Comparison of ENCODE assay signal across 27 mouse cellular contexts in the genomic region with DNA sequence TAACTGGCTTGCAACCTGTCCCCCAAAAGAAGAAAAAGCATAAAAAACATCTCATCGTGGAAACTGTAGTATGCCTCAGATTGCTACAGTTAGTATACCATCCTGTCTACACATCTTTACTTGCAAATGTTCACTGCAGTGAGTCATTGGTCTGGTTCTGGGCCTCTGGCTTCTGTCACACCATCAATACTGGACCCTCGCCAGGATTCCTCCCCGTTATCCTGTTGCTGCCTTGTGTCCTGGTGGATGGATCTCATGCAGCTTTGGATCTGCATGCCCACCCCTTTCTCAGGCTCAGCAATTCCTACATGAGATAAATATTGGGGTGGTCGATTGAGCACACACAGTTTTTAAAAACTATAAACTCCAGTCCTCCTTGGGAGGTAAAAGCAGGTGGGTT. TPM values are rescaled to one million over a fixed set of nuclear protein-coding genes. Genes with fewer than 3 reads are reported as not detected.
DNase-seq lines count a peak whose midpoint lies in the region; ATAC-seq lines count a peak whose summit lies in the region.
"Had no signal": no experiment of that assay in that cellular context is flagged by ENCODE, and none has a peak within 500 bp of the region (broad histone marks: within the 10 kb centered on the region; RNA-seq: fewer than 3 reads in every experiment).

No protein-coding gene starts in this region.

- no peak overlapping the region for H3K4me3 ChIP-seq in heart, embryonic 12.5 days
- no peak overlapping the region for H3K4me3 ChIP-seq in intestine, embryonic 14.5 days (ENCODE audit: low read depth, low read length)
- H3K4me3 ChIP-seq in intestine, embryonic 16.5 days (ENCODE audit: low read length): no peak overlapping the region
- H3K4me3 ChIP-seq: embryonic facial prominence, embryonic 15.5 days; hindbrain, embryonic 13.5 days; neural tube, embryonic 15.5 days had no signal

- peak; percentile 53 for ATAC-seq in heart, embryonic 12.5 days (ENCODE audit: insufficient number of reproducible peaks, low FRiP score)
- ATAC-seq in intestine, embryonic 14.5 days (replicated peaks; ENCODE audit: low FRiP score, low TSS enrichment, low read depth): no peak
- ATAC-seq in intestine, embryonic 16.5 days: no peak
- ATAC-seq: forebrain, embryonic 16.5 days; lung, postnatal 0 days; Patski had no signal

- WGBS in heart, embryonic 12.5 days: 26% methylated on average over 4 of the region's 4 CpGs
- WGBS in intestine, embryonic 14.5 days: 29% methylated on average over 4 of the region's 4 CpGs
- 51% methylated on average over 4 of the region's 4 CpGs for WGBS in intestine, embryonic 16.5 days

- H3K9ac ChIP-seq in heart, embryonic 12.5 days: no peak overlapping the region
- H3K9ac ChIP-seq in intestine, embryonic 14.5 days (ENCODE audit: low read length): no peak overlapping the region
- no peak overlapping the region for H3K9ac ChIP-seq in intestine, embryonic 16.5 days (ENCODE audit: low read depth, low read length)
- H3K9ac ChIP-seq: embryonic facial prominence, embryonic 15.5 days; hindbrain, embryonic 13.5 days; neural tube, embryonic 15.5 days had no signal

- no peaks in the 10 kb centered on the region for H3K9me3 ChIP-seq in heart, embryonic 12.5 days (replicated peaks)
- H3K9me3 ChIP-seq in intestine, embryonic 14.5 days (ENCODE audit: control insufficient read depth, low read length): no peaks in the 10 kb centered on the region
- H3K9me3 ChIP-seq in intestine, embryonic 16.5 days (ENCODE audit: control insufficient read depth, low read length): no peaks in the 10 kb centered on the region; the same call in 1 of the 2 replicates
- H3K9me3 ChIP-seq: embryonic facial prominence, embryonic 15.5 days; hindbrain, embryonic 13.5 days; neural tube, embryonic 15.5 days had no signal

- intact Hi-C loops in heart, postnatal 14 days (cut with DNase I): no loop called here

- H3K36me3 ChIP-seq in heart, embryonic 12.5 days: peaks cover 24% of the 10 kb centered on the region
- peaks cover 26% of the 10 kb centered on the region for H3K36me3 ChIP-seq in intestine, embryonic 14.5 days (ENCODE audit: control insufficient read depth, insufficient read depth, low read length)
- peaks cover 4% of the 10 kb centered on the region; the same call in 1 of the 2 replicates for H3K36me3 ChIP-seq in intestine, embryonic 16.5 days (ENCODE audit: control insufficient read depth, insufficient read depth, low read length)

- H3K27ac ChIP-seq in heart, embryonic 12.5 days (ENCODE audit: poor library complexity, severe bottlenecking): peak overlapping the region; percentile 48
- peak overlapping the region; percentile 76 for H3K27ac ChIP-seq in intestine, embryonic 14.5 days (ENCODE audit: low read depth)
- no peak overlapping the region for H3K27ac ChIP-seq in intestine, embryonic 16.5 days (ENCODE audit: low read length)
- H3K27ac ChIP-seq: embryonic facial prominence, embryonic 15.5 days; hindbrain, embryonic 13.5 days; neural tube, embryonic 15.5 days had no signal

- H3K27me3 ChIP-seq in heart, embryonic 12.5 days (replicated peaks): no peaks in the 10 kb centered on the region
- H3K27me3 ChIP-seq in intestine, embryonic 14.5 days (replicated peaks; ENCODE audit: control insufficient read depth, insufficient read depth, low read length): no peaks in the 10 kb centered on the region
- H3K27me3 ChIP-seq in intestine, embryonic 16.5 days (replicated peaks; ENCODE audit: control insufficient read depth, insufficient read depth, low read length): no peaks in the 10 kb centered on the region
- H3K27me3 ChIP-seq: embryonic facial prominence, embryonic 15.5 days; hindbrain, embryonic 13.5 days; neural tube, embryonic 15.5 days; Patski had no signal

- peaks cover 64% of the 10 kb centered on the region for H3K4me1 ChIP-seq in heart, embryonic 12.5 days (replicated peaks)
- peaks cover 38% of the 10 kb centered on the region for H3K4me1 ChIP-seq in intestine, embryonic 14.5 days (replicated peaks; ENCODE audit: control insufficient read depth, insufficient read depth, low read length)
- H3K4me1 ChIP-seq in intestine, embryonic 16.5 days (ENCODE audit: control insufficient read depth, insufficient read depth, low read length): peaks cover 12% of the 10 kb centered on the region
- H3K4me1 ChIP-seq: hindbrain, embryonic 13.5 days; neural tube, embryonic 15.5 days had no signal

- no peak overlapping the region for H3K4me2 ChIP-seq in heart, embryonic 12.5 days
- no peak overlapping the region for H3K4me2 ChIP-seq in intestine, embryonic 14.5 days (ENCODE audit: low read length)
- no peak overlapping the region for H3K4me2 ChIP-seq in intestine, embryonic 16.5 days (ENCODE audit: low read depth, low read length)
- H3K4me2 ChIP-seq: embryonic facial prominence, embryonic 15.5 days; hindbrain, embryonic 13.5 days; midbrain, embryonic 11.5 days; neural tube, embryonic 15.5 days had no signal

- peak; percentile 51 for DNase-seq in adrenal gland, postnatal 10 days
- DNase-seq in adrenal gland, adult 8-10 months: no peak
- DNase-seq in heart, postnatal 14 days: no peak
- DNase-seq in intestine, embryonic 14.5 days (ENCODE audit: low spot score): peak; percentile 79
- DNase-seq in Muller cell, postnatal 12 days (ENCODE audit: inconsistent ontology term): peak; percentile 75
- DNase-seq: adrenal gland, adult 2 months; cerebellum, adult 9-10 months; gastrocnemius, postnatal 14 days; kidney, adult 9 months; kidney, postnatal 14 days; layer of hippocampus, postnatal 36 days; right cerebral cortex, adult 18-20 months; right cerebral cortex, postnatal 4 days; thymus, adult 18-20 months; thymus, postnatal 36 days had no signal

RNA-seq across cellular contexts. Expression of a gene that starts 6.7 kb away (rescaled TPM):
- under 1 TPM in 1 of 2 experiments, not detected in 1; 0.24 TPM for total RNA-seq in adrenal gland, postnatal 10 days (2021)
- total RNA-seq in adrenal gland, adult 8-10 months (2022): not detected
- polyA plus RNA-seq in heart, embryonic 12.5 days (2016; fragmentation: Nextera tagmentation; extraction: Ambion mirVana): 0.37 and 0.41 TPM in 2 replicates
- not detected for total RNA-seq in heart, postnatal 14 days (2021)
- polyA plus RNA-seq in intestine, embryonic 14.5 days (2014; fragmentation: Nextera tagmentation; extraction: Ambion mirVana): 9.1 and 10.7 TPM in 2 replicates
- polyA plus RNA-seq in intestine, embryonic 16.5 days (2015; fragmentation: Nextera tagmentation; extraction: Ambion mirVana): 2.6 and 2.7 TPM in 2 replicates
- total RNA-seq: adrenal gland, adult 2 months; gastrocnemius, postnatal 14 days; layer of hippocampus, adult 8-10 months; layer of hippocampus, postnatal 36 days; left cerebral cortex, postnatal 10 days; liver, adult 2 months had no signal
- polyA plus RNA-seq: embryonic facial prominence, embryonic 15.5 days; midbrain, embryonic 11.5 days; neural tube, embryonic 15.5 days had no signal

RNA-seq across cellular contexts. Expression of a gene that starts 12.9 kb away (rescaled TPM):
- 100 to 1,000 TPM; 151 to 159 TPM for total RNA-seq in adrenal gland, postnatal 10 days (2021)
- 100 to 1,000 TPM; 174 to 226 (median 192) TPM for total RNA-seq in adrenal gland, adult 8-10 months (2022)
- 169 and 171 TPM in 2 replicates for polyA plus RNA-seq in heart, embryonic 12.5 days (2016; fragmentation: Nextera tagmentation; extraction: Ambion mirVana)
- 10 to 100 TPM; 95.5 to 98.9 TPM for total RNA-seq in heart, postnatal 14 days (2021)
- 252 and 269 TPM in 2 replicates for polyA plus RNA-seq in intestine, embryonic 14.5 days (2014; fragmentation: Nextera tagmentation; extraction: Ambion mirVana)
- polyA plus RNA-seq in intestine, embryonic 16.5 days (2015; fragmentation: Nextera tagmentation; extraction: Ambion mirVana): 246 and 256 TPM in 2 replicates

RNA-seq across cellular contexts. Expression of a gene that starts 13.1 kb away (rescaled TPM):
- 100 to 1,000 TPM; 116 to 139 TPM for total RNA-seq in adrenal gland, postnatal 10 days (2021)
- total RNA-seq in adrenal gland, adult 8-10 months (2022): 10 to 100 TPM; 68.1 to 76.1 (median 74.6) TPM
- polyA plus RNA-seq in heart, embryonic 12.5 days (2016; fragmentation: Nextera tagmentation; extraction: Ambion mirVana): 215 and 216 TPM in 2 replicates
- 100 to 1,000 TPM; 190 to 191 TPM for total RNA-seq in heart, postnatal 14 days (2021)
- 139 and 142 TPM in 2 replicates for polyA plus RNA-seq in intestine, embryonic 14.5 days (2014; fragmentation: Nextera tagmentation; extraction: Ambion mirVana)
- polyA plus RNA-seq in intestine, embryonic 16.5 days (2015; fragmentation: Nextera tagmentation; extraction: Ambion mirVana): 139 and 148 TPM in 2 replicates

RNA-seq across cellular contexts. Expression of a gene that starts 33.8 kb away (rescaled TPM):
- total RNA-seq in adrenal gland, postnatal 10 days (2021): 10 to 100 TPM; 63.6 to 68.8 TPM
- total RNA-seq in adrenal gland, adult 8-10 months (2022): 100 to 1,000 TPM; 123 to 136 (median 131) TPM
- 41.1 and 42.9 TPM in 2 replicates for polyA plus RNA-seq in heart, embryonic 12.5 days (2016; fragmentation: Nextera tagmentation; extraction: Ambion mirVana)
- total RNA-seq in heart, postnatal 14 days (2021): 10 to 100 TPM; 34.6 to 39.4 TPM
- 36.4 and 42.6 TPM in 2 replicates for polyA plus RNA-seq in intestine, embryonic 14.5 days (2014; fragmentation: Nextera tagmentation; extraction: Ambion mirVana)
- polyA plus RNA-seq in intestine, embryonic 16.5 days (2015; fragmentation: Nextera tagmentation; extraction: Ambion mirVana): 77.3 and 79.8 TPM in 2 replicates

RNA-seq across cellular contexts. Expression of a gene that starts 35.8 kb away (rescaled TPM):
- total RNA-seq in adrenal gland, postnatal 10 days (2021): 100 to 1,000 TPM; 186 TPM
- 100 to 1,000 TPM; 171 to 184 (median 181) TPM for total RNA-seq in adrenal gland, adult 8-10 months (2022)
- 478 and 484 TPM in 2 replicates for polyA plus RNA-seq in heart, embryonic 12.5 days (2016; fragmentation: Nextera tagmentation; extraction: Ambion mirVana)
- 100 to 1,000 TPM; 143 to 165 TPM for total RNA-seq in heart, postnatal 14 days (2021)
- 436 and 457 TPM in 2 replicates for polyA plus RNA-seq in intestine, embryonic 14.5 days (2014; fragmentation: Nextera tagmentation; extraction: Ambion mirVana)
- polyA plus RNA-seq in intestine, embryonic 16.5 days (2015; fragmentation: Nextera tagmentation; extraction: Ambion mirVana): 556 and 575 TPM in 2 replicates

Comparison
In these comparisons a context has a peak if more than half of its experiments do, and no peak if none do; other contexts are left out.
1. DNase-seq: peak in adrenal gland, postnatal 10 days (single experiment), intestine, embryonic 14.5 days (single experiment) and Muller cell, postnatal 12 days (single experiment); none in adrenal gland, adult 8-10 months (single experiment) and heart, postnatal 14 days (0 of 2).